Mouse (Mus musculus): Measurements from ENCODE around the gene Fam92b. TPM values are rescaled to one million over a fixed set of nuclear protein-coding genes. Genes with fewer than 3 reads are reported as not detected.
A peak's percentile ranks its signal among the peaks of the same experiment; 100 is the strongest.

Fam92b gene
- total RNA-seq (2021), result under 1 TPM; 0.45 to 0.58 TPM
- long read RNA-seq, result 0 reads

- peak; percentile 52 to 64 for DNase-seq (ENCODE audit: low spot score in 2 of 2)
Observed at GRCm38 (mm10) chr8:120177318-120178123, at the start of gene Fam92b. Gene Fam92b, minus strand, starts transcription at chr8:120177466.

- peak; percentile 64 to 84 for DNase-seq (ENCODE audit: low spot score in 2 of 2)
Observed at GRCm38 (mm10) chr8:120225421-120226151, 48.3 kb upstream of the Fam92b start.

GRCm38 (mm10) chr8:120224521-120225420, 47.5 kb upstream of the Fam92b start:
- no peak for DNase-seq (ENCODE audit: low spot score in 2 of 2)

- DNase-seq (ENCODE audit: low spot score in 2 of 2), result no peak
Observed at GRCm38 (mm10) chr8:120222548-120222947, 45.3 kb upstream of the Fam92b start.

GRCm38 (mm10) chr8:120216855-120217830, 39.9 kb upstream of the Fam92b start:
- no peak for DNase-seq (ENCODE audit: low spot score in 2 of 2)

- no peak for DNase-seq (ENCODE audit: low spot score in 2 of 2)
Observed at GRCm38 (mm10) chr8:120215416-120216141, 38.3 kb upstream of the Fam92b start.

GRCm38 (mm10) chr8:120213939-120214338, 36.7 kb upstream of the Fam92b start:
- DNase-seq (ENCODE audit: low spot score in 2 of 2), result no peak

- DNase-seq (ENCODE audit: low spot score in 2 of 2), result no peak
Observed at GRCm38 (mm10) chr8:120213229-120213628, 36.0 kb upstream of the Fam92b start.

- no peak for DNase-seq (ENCODE audit: low spot score in 2 of 2)
Observed at GRCm38 (mm10) chr8:120212596-120212995, 35.3 kb upstream of the Fam92b start.

GRCm38 (mm10) chr8:120211345-120211744, 34.1 kb upstream of the Fam92b start:
- no peak for DNase-seq (ENCODE audit: low spot score in 2 of 2)

GRCm38 (mm10) chr8:120208113-120208512, 30.8 kb upstream of the Fam92b start:
- no peak for DNase-seq (ENCODE audit: low spot score in 2 of 2)

GRCm38 (mm10) chr8:120207364-120207763, 30.1 kb upstream of the Fam92b start:
- DNase-seq (ENCODE audit: low spot score in 2 of 2), result no peak

- no peak for DNase-seq (ENCODE audit: low spot score in 2 of 2)
Observed at GRCm38 (mm10) chr8:120205916-120206315, 28.6 kb upstream of the Fam92b start.

GRCm38 (mm10) chr8:120204736-120205360, 27.6 kb upstream of the Fam92b start:
- DNase-seq (ENCODE audit: low spot score in 2 of 2), result no peak

GRCm38 (mm10) chr8:120202546-120202945, 25.3 kb upstream of the Fam92b start:
- no peak for DNase-seq (ENCODE audit: low spot score in 2 of 2)

- no peak for DNase-seq (ENCODE audit: low spot score in 2 of 2)
Observed at GRCm38 (mm10) chr8:120201351-120201750, 24.1 kb upstream of the Fam92b start.

- DNase-seq (ENCODE audit: low spot score in 2 of 2), result no peak
Observed at GRCm38 (mm10) chr8:120192118-120192517, 14.9 kb upstream of the Fam92b start.

- DNase-seq (ENCODE audit: low spot score in 2 of 2), result no peak
Observed at GRCm38 (mm10) chr8:120191633-120192032, 14.4 kb upstream of the Fam92b start.
